Mouse (Mus musculus) heart, postnatal 10 days (tissue): ENCODE results near the gene Mlana. TPM values are rescaled to one million over a fixed set of nuclear protein-coding genes. Genes with fewer than 3 reads are reported as not detected.

Experiments used
- DNase-seq, 2 experiments: peaks; one replicate each; pipeline ENCODE4 v3.0.0; 2021
- intact Hi-C: fragments of 180-260 bp; cut with DNase I; formaldehyde crosslinking; loops from one replicate; pipeline ENCODE4 v1.15.1; 2025
- total RNA-seq, 2 experiments: library from RNA; stranded (reverse); gene quantifications; 2 replicates each; pipeline ENCODE4 v1.2.3; 2021

Mlana gene
- total RNA-seq, 2 experiments from 2014 or later: 2.2 to 4.0 TPM

- DNase-seq: no peak
- intact Hi-C loops: loop anchor here (5.0 kb wide), 1 partner anchor 73 kb away; the partner anchor contains the start of gene Ranbp6
Measured at GRCm38 (mm10) chr19:29739608-29740007, 42.0 kb downstream of the Mlana start.

GRCm38 (mm10) chr19:29740661-29741060 is 43.0 kb downstream of the Mlana start:
- intact Hi-C loops: no loop called here
- DNase-seq: no peak

GRCm38 (mm10) chr19:29743531-29743930 is 45.9 kb downstream of the Mlana start:
- intact Hi-C loops: no loop called here
- DNase-seq: no peak

- intact Hi-C loops: no loop called here
- no peak for DNase-seq
Measured at GRCm38 (mm10) chr19:29750994-29751393, 53.4 kb downstream of the Mlana start.

GRCm38 (mm10) chr19:29753939-29754338 is 56.3 kb downstream of the Mlana start:
- DNase-seq: no peak
- intact Hi-C loops: no loop called here

Other genes starting within 250 kb of the Mlana start
- 10 to 100 TPM; 32.8 to 36.3 TPM for gene Ric1, start 175.5 kb upstream of the Mlana start, total RNA-seq
- 10 to 100 TPM in 1 of 2 experiments, 1 to 10 TPM in 1; 9.9 to 11.1 TPM for gene Ermp1, start 49.4 kb upstream of the Mlana start, total RNA-seq
- gene 9930021J03Rik, start 108.2 kb downstream of the Mlana start, total RNA-seq: 10 to 100 TPM; 15.3 to 17.5 TPM
- 10 to 100 TPM; 13.2 to 15.5 TPM for gene Ranbp6, start 115.2 kb downstream of the Mlana start, total RNA-seq
- 1 to 10 TPM; 2.5 to 5.2 TPM for gene Il33, start 227.3 kb downstream of the Mlana start, total RNA-seq